12 mouse cellular contexts compared by ENCODE assay signal in the genomic region with DNA sequence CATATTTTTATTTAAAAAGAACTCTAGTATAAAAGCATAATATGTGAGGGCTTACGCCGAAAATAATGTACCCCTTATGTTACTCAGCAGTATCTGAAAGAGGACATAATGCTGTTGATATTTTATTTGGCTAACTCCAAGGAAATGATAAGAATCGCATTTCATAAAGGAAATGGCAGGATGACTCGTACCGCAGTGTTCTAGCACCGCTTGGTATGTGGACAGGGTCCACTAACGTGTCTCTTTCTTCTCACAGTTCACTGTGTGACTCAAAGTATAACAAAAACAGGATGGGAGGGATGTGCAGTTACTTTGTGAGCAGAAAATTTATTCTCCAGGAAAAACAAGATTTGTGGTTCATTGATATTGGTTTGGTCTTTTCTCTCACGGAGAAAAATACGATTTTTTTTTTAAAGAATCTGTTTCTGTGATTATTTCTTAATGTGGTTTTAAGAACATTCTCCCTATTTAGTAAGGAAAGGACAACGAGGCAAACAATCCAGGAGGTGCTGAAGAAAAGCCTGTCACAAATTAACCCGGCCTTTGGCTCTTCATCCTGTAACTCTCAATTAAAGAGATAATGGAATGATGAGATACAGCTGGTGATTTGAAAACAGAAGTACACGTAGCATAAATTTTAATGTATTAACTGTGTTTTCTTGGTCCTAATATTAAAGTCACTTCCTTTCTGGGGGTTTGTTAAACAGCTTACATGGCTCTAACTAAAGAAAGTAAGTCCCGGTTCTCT.
"Had no signal": no experiment of that assay in that cellular context is flagged by ENCODE, and none has a peak within 500 bp of the region (broad histone marks: within the 10 kb centered on the region; RNA-seq: fewer than 3 reads in every experiment).

No protein-coding gene starts in this region.

- H3K4me2 ChIP-seq: intestine, embryonic 15.5 days; limb, embryonic 15.5 days; liver, embryonic 13.5 days; midbrain, embryonic 11.5 days; stomach, embryonic 15.5 days had no signal

- H3K4me3 ChIP-seq: intestine, embryonic 15.5 days; limb, embryonic 15.5 days; liver, embryonic 13.5 days; megakaryocyte, embryonic 14.5 days; stomach, embryonic 15.5 days had no signal

- H3K9ac ChIP-seq: intestine, embryonic 15.5 days; limb, embryonic 15.5 days; liver, embryonic 13.5 days; liver, postnatal 0 days; stomach, embryonic 15.5 days had no signal

- H3K27ac ChIP-seq: intestine, embryonic 15.5 days; limb, embryonic 15.5 days; liver, embryonic 13.5 days; macrophage; stomach, embryonic 15.5 days had no signal

- ATAC-seq: intestine, embryonic 15.5 days; liver, postnatal 0 days; midbrain, embryonic 16.5 days had no signal

- H3K36me3 ChIP-seq: intestine, embryonic 15.5 days; limb, embryonic 15.5 days; liver, embryonic 13.5 days; stomach, embryonic 15.5 days had no signal

- H3K27me3 ChIP-seq: intestine, embryonic 15.5 days; limb, embryonic 15.5 days; liver, embryonic 13.5 days; stomach, embryonic 15.5 days had no signal

- H3K4me1 ChIP-seq: intestine, embryonic 15.5 days; limb, embryonic 15.5 days; liver, embryonic 13.5 days; megakaryocyte, embryonic 14.5 days; stomach, embryonic 15.5 days had no signal

- DNase-seq: kidney, adult 18-20 months; liver, embryonic 13.5 days; liver, postnatal 0 days; right cerebral cortex, postnatal 14 days; thymus, postnatal 36 days had no signal

- H3K9me3 ChIP-seq: intestine, embryonic 15.5 days; limb, embryonic 15.5 days; liver, embryonic 13.5 days; megakaryocyte, embryonic 14.5 days; stomach, embryonic 15.5 days had no signal
